Mouse (Mus musculus): ENCODE data around the gene Sult1e1.

- no peak for TF ChIP-seq TAL1 (IDR thresholded peaks at IDR 0.05; ENCODE audit: low read length)
- no peak for TF ChIP-seq GATA1 (IDR thresholded peaks at IDR 0.05; ENCODE audit: low read length)
Observed at GRCm38 (mm10) chr5:87562526-87562925, 28.9 kb downstream of the Sult1e1 start.
